Mouse (Mus musculus) cerebellum, postnatal 36 days (tissue): ENCODE measurements around the gene Trmt1.
"Not testable (repeated sequence)": the region's sequence is repeated elsewhere in the genome, so short reads cannot be mapped to it uniquely, and the experiment has no call there.

Experiments used
- DNase-seq, 2 experiments: peaks; one replicate each; pipeline ENCODE4 v3.0.0; 2021 to 2022; ENCODE audit warnings: mixed read lengths in 2 of 2

Gene Trmt1

DNA sequence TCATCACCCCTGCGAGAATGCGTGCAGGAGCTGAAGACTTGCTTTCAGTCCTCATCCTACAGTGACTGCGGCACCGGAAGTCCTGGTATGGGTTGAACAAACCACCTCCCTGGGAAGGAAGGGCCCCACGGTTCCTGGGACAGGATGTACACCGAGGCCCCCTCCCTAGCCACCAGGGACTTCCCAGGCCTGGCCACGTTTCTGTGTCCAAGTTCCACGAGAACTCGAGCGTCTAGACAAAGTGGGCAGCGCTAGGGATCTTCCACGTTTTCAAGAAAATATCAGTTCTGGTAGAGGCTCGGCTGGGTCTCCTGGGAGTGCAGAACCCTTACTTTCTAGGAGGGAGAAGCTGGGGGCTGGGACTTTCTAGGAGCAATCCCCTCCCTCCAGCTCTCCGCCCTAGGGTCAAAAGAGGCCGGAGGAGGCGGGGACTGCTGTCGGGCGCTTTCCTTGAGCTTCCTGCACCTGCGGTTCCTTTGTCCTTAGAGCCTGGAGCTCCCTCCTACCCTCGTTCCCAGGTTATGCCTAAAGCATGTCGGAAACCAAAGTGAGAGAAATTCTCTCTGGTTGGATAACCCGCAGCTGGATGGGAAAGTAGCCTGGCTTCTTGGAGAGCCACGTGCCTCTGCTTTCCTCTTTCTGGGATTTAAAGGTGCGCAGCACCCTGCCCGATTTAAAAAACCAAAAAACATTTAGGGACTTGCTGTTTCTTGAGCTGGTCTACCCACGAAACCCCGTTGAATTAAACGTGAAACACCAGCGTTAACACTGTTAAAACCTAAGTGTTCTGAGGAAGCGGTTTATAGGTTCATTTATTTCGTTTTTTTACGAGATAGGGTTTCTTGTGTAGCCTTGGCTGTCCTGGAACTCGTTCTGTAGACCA is 25.9 kb upstream of the Trmt1 start:
- DNase-seq = no peak

GRCm38 (mm10) chr8:84660819-84661457 is 25.2 kb upstream of the Trmt1 start:
- DNase-seq = no peak

- DNase-seq = peak; percentile 66 to 73
Measured at GRCm38 (mm10) chr8:84661458-84661871, 24.6 kb upstream of the Trmt1 start.

DNA sequence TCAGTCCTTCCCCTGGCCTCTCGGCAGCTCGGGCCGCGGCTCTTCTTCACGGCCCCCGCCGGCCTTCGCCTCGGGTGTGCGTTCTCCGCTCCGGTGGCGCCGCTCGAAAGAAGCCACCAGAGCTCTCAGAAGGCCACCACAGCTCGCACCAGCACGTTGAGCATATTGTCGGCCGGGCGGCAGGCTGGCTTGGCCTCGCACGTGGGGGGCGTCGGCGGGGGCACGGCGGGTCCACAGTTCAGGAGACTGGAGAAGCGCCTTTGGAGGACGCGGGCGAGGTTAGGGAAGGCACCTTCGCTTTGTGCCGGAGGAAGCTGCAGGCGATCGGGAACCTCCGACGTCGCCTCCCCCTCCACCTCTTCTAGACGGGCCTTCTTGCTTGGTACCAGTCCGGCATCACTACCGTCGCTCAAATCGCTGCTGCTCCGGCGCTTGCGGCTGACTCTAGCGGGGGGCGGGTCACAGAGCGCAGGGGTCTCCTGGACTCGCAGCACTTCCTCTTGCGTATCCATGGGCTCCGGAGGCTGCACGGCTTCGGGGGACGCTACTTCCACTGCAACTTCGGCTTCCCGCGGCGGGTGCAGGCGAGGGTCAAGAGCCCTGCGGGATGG is 24.0 kb upstream of the Trmt1 start:
- DNase-seq = peak in 1 of 2 experiments; percentile 47

- peak; percentile 93 to 97 for DNase-seq
Measured at GRCm38 (mm10) chr8:84662581-84663065, 23.5 kb upstream of the Trmt1 start, which contains the start of gene Ier2. Gene Ier2 (minus strand): TSS chr8:84662852.

DNA sequence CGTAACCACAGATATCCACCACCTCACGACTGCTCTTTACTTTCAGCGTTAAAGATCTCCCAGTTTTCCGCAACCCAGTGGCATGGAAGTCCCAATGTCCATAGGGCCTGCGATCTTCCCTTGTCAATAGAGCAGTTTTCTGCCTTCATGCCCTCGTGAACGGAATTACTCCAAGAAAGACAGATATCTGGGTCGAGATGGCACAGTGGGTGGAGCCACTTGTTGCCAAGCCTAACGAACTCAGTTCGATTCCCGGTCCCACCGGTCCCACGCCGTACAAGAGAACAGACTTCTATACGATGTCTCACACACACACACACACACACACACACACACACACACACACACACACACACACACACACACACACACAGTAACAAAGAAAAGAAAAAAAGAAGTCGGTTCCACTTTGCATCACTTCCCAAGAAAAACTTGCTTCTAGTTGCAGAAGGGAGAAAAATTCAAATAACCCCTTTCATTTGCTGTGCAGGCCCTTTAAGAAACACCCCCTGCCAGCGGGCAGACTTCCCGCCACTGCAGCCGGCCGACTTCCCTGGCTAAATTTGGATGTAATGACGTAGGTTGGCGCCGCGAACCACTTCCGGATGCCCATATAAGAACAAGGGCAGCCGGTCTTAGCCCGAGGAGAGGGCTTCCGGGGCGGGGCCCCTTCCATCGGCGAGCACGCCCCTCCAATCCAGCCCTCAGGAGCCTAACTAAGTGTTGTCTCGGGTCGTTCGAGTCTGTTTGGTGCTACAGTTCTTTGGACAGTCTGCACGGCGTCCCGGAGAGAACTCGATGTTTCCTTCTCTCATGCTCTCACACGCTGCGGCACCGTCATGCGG is 22.4 kb upstream of the Trmt1 start:
- peak; percentile 97 to 98 for DNase-seq

- peak; percentile 86 to 88 for DNase-seq
Measured at GRCm38 (mm10) chr8:84664566-84665384, 21.3 kb upstream of the Trmt1 start.

DNA sequence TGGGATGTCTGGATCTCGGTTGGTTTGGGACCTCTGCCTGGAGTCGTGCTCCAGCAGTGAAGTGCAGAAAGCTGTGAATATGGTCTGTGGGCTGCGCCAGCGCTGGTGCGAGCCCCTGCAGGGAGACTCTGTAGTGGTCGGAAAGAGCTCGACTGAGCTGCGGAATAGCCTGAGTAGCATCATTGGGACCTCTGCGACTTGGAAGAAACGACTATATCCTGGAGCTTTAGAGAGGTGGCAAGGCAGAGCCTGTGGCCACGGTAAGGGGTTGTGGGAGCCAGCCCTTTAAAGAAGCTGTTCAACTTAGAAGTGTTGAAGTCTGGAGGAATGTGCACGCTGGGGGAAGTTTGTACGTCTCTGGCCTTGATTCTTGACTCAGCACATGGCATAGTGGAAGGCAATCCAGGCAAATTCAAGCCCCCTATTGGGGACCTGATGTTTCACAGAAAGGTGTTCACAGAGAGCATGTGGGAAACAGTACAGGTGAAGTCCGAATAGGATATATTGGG is 20.7 kb upstream of the Trmt1 start:
- no peak for DNase-seq

DNA sequence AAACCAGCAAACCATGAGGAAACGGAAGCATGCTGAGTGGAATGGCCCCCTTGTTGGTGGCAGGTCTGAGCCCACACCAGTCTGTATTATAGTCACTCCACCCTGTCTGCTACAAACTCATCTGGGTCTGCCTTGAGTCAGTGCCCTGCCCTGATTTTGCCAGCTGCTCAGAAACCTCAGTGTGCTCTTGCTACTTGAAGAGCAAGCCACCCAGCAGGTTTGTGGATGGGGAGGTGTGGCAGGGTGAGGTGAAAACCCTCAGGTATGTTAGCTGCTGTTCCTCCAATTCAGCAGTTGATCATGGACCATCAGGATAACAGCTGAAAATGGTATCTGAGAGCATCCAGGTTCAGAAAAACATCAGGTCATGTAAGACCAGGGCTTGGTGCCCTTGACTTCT is 18.0 kb upstream of the Trmt1 start:
- no peak for DNase-seq

- DNase-seq = no peak
Measured at GRCm38 (mm10) chr8:84668731-84669485, 17.2 kb upstream of the Trmt1 start.

GRCm38 (mm10) chr8:84670295-84671006 is 15.7 kb upstream of the Trmt1 start:
- not testable (repeated sequence) for DNase-seq

GRCm38 (mm10) chr8:84677305-84677704 is 8.8 kb upstream of the Trmt1 start:
- DNase-seq = no peak

DNA sequence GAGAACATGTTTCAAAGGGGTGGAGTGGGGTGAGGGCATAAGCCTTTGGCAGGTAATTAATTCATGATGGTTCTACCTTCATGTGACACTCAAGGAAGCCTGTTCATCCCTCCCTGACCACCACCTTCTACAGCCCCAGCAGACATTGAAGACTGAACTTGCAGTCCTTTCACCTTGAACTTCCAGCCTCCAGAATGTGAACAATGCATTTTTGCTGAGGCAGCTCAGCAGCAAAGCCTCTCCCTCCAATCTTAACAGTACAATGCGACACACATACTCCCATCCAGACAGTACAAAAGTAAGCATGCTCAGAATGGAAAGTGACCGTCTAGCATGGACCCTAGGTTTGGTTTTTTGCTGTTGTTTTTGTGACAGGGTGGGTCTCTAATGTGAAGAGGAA is 4.6 kb upstream of the Trmt1 start:
- no peak for DNase-seq

GRCm38 (mm10) chr8:84682257-84682656 is 3.9 kb upstream of the Trmt1 start:
- no peak for DNase-seq

DNA sequence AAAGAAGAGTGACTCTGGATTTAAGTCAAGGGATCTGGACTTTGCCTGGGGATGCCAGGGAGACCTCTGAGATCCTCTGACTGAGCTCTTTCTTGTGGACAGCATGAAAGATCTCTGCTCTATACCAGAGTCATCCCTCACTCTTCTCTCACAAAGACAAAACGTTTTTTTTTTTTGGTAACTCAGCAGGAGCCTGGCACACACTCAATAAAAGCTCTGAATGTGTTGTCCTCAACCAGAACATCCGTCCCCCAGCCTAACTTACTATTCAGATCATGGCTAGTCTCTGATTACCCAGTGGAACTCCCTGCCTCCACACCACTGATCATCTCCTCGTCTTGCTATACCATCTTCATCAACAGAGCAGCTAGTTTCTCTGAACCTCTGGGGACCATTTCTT is 1.6 kb upstream of the Trmt1 start:
- no peak for DNase-seq

GRCm38 (mm10) chr8:84687003-84687704 is 1.0 kb downstream of the Trmt1 start:
- DNase-seq = peak in 1 of 2 experiments; percentile 56

GRCm38 (mm10) chr8:84687705-84688100 is 1.6 kb downstream of the Trmt1 start, which contains the start of gene Nacc1:
Gene Nacc1 (minus strand): TSS chr8:84687862.
- peak; percentile 85 to 91 for DNase-seq

- peak; percentile 89 to 97 for DNase-seq
Measured at GRCm38 (mm10) chr8:84689091-84689915, 3.2 kb downstream of the Trmt1 start.
